Mouse (Mus musculus): ENCODE measurements around the gene Maneal.

DNA sequence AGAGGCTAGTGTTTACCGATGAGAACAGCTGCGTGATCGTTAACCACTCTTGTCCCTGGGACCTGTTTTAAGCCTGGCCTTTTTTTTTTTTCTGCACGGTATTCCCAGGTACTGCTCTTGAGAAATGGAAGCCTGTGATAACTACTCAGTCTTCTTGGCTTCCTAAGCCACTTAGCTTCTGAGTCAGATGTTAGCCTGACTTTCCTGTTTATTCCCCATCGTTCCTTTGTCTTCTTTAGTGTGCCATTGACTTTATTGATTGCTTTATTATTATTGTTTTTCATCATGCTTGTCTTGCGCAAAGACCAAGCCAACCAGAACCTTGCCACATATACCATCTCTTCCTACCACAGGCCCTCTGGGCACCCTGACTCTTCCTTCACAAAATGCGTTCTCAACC, 51.9 kb downstream of the Maneal start:
- TF ChIP-seq EP300 (IDR thresholded peaks at IDR 0.05; ENCODE audit: insufficient read depth, low read depth, low read length) (no peak), POLR2A (IDR thresholded peaks at IDR 0.05; ENCODE audit: insufficient read depth, low read depth, low read length) (no peak)

All from heart, adult 2 months (tissue).